Mouse (Mus musculus): ENCODE results near the gene Ctdspl. TPM values are rescaled to one million over a fixed set of nuclear protein-coding genes. Genes with fewer than 3 reads are reported as not detected.

Ctdspl gene
- polyA plus RNA-seq, 1 experiment: 83.4 TPM

- TF ChIP-seq POLR2A (IDR thresholded peaks at IDR 0.05; ENCODE audit: borderline replicate concordance, extremely low read depth, low read depth, low read length) (no peak), CTCF (IDR thresholded peaks at IDR 0.05; ENCODE audit: insufficient read depth, low read length) (no peak)
- 83% methylated on average over 9 of the region's 9 CpGs for WGBS
- Histone ChIP-seq H3K4me3 (replicated peaks; ENCODE audit: extremely low read depth, low read depth, low read length) (no peak overlapping the region), H3K4me1 (ENCODE audit: control insufficient read depth, insufficient read depth, low read length) (no peaks in the 10 kb centered on the region)
- DNase-seq: no peak
These were observed 145.5 kb downstream of the Ctdspl start for GRCm38 (mm10) chr9:119071786-119072185.

DNA sequence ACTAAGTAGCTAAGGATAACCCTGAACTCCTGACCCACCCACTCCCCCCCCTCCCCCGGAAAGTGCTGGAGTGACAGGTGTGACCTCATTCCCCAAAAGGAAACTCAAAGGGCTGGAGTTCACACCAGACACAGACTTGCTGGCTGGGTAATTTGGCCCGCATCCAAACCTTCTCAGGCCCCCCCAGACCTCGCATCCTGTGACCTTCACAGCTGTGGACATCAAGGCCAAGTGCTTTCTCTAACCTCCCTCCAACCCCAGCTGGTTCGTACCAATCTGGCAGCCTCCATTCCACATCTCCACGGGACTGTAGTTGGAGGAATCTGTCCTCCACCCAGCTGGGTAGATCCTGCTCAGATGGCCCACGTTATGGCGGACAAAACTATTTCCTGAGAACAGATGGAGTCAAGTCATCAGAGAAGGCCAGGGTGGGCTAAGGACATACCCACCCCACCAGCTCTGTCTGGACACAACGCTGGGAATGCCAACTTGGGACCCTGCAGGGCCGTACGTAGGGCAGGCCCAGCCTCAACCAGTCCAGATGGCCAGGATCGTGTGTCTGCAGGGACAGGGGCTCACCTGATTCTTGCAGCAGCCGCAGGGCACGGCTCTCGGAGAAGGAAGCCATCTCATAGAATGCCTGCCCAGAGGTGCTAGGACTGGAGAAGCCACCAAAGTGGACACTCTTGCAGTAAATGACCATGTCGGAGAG is 147.1 kb downstream of the Ctdspl start:
- Histone ChIP-seq H3K4me3 (replicated peaks; ENCODE audit: extremely low read depth, low read depth, low read length) (no peak overlapping the region), H3K4me1 (ENCODE audit: control insufficient read depth, insufficient read depth, low read length) (no peaks in the 10 kb centered on the region)
- 71% methylated on average over 15 of the region's 15 CpGs for WGBS
- DNase-seq: no peak
- TF ChIP-seq CTCF (IDR thresholded peaks at IDR 0.05; ENCODE audit: insufficient read depth, low read length) (no peak), POLR2A (IDR thresholded peaks at IDR 0.05; ENCODE audit: borderline replicate concordance, extremely low read depth, low read depth, low read length) (no peak)

DNA sequence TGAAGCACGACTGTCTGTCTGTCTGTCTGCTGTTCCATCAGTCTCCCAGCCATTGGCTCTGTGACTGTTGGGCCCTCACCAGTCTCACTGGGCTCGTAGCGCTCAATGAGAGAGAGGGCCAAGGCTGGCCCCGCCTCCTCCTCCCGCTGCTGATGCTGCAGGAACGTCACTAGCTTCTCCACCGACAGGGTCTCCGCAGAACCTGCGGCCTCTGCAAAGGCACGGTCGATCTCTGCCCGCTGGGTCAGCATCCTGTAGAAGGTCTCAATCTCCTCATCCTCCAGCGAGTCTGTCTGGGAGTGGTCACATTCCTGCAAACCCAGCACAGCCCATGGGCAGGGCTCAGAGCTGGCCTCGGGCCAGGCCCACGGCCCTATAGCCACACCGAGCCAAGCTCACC is 149.4 kb downstream of the Ctdspl start:
- no peaks in the 10 kb centered on the region for H3K4me1 ChIP-seq (ENCODE audit: control insufficient read depth, insufficient read depth, low read length)
- DNase-seq: no peak
- 66% methylated on average over 16 of the region's 16 CpGs for WGBS
- no peak overlapping the region for H3K4me3 ChIP-seq (replicated peaks; ENCODE audit: extremely low read depth, low read depth, low read length)
- no peak for TF ChIP-seq POLR2A (IDR thresholded peaks at IDR 0.05; ENCODE audit: borderline replicate concordance, extremely low read depth, low read depth, low read length)
- no peak for TF ChIP-seq CTCF (IDR thresholded peaks at IDR 0.05; ENCODE audit: insufficient read depth, low read length)

DNA sequence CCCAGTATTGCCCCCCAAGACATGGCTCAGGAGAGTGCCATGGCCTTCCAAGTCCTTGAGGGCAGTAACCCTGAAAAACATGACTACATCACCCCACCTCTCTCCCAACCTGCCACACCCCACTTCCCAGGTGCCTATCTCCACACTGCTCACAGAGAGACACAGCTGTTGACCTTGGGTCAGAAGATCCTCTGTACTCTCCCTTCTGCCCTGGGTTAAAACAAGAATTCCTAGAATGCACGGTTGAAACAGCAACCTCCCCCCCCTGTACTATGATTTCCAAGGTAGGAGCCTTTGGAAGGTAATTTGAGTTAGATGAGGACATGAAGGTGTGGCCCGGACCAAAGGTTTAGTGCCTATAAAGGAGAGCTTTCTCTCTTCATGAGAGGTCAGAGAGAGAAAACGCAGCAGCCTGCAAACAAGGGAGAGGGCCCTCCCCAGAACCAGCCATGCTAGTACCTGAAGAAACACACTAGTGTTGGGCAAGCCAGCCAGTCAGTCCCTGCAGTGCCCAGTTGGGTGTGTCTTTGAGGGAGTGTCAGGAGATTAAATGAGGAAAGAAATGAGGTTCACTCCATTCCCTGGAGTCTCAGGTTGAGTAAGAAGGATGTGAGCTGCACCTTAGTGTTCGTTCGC is 153.9 kb downstream of the Ctdspl start:
- Histone ChIP-seq H3K4me1 (ENCODE audit: control insufficient read depth, insufficient read depth, low read length) (no peaks in the 10 kb centered on the region), H3K4me3 (replicated peaks; ENCODE audit: extremely low read depth, low read depth, low read length) (no peak overlapping the region)
- no peak for DNase-seq
- WGBS: 70% methylated on average over 5 of the region's 5 CpGs
- TF ChIP-seq CTCF (IDR thresholded peaks at IDR 0.05; ENCODE audit: insufficient read depth, low read length): no peak
- TF ChIP-seq POLR2A (IDR thresholded peaks at IDR 0.05; ENCODE audit: borderline replicate concordance, extremely low read depth, low read depth, low read length): no peak

DNA sequence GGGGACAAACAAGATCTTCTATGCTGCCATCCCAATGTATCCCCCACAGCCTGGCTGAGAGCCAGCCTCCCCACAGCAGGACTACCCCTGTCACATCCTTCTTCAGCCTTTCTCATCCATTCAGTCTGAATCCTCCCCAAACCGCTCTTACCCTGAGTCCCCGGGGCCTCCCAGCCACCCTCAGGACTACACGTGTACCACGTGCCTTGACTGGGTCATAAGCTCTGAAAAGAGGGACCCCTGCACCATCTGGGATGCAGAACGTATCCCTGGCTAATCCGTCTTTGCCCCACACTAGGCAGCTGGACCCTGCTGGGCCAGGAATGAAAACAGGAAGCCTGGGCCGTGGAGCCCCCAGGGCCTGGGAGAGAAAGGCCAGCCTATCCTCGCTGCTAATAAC is 155.8 kb downstream of the Ctdspl start:
- no peaks in the 10 kb centered on the region for H3K4me1 ChIP-seq (ENCODE audit: control insufficient read depth, insufficient read depth, low read length)
- TF ChIP-seq CTCF (IDR thresholded peaks at IDR 0.05; ENCODE audit: insufficient read depth, low read length): no peak
- TF ChIP-seq POLR2A (IDR thresholded peaks at IDR 0.05; ENCODE audit: borderline replicate concordance, extremely low read depth, low read depth, low read length): no peak
- no peak overlapping the region for H3K4me3 ChIP-seq (replicated peaks; ENCODE audit: extremely low read depth, low read depth, low read length)
- no peak for DNase-seq
- 62% methylated on average over 8 of the region's 8 CpGs for WGBS

GRCm38 (mm10) chr9:119082656-119083430 is 156.6 kb downstream of the Ctdspl start:
- 73% methylated on average over 7 of the region's 7 CpGs for WGBS
- H3K4me3 ChIP-seq (replicated peaks; ENCODE audit: extremely low read depth, low read depth, low read length): no peak overlapping the region
- no peak for TF ChIP-seq POLR2A (IDR thresholded peaks at IDR 0.05; ENCODE audit: borderline replicate concordance, extremely low read depth, low read depth, low read length)
- TF ChIP-seq CTCF (IDR thresholded peaks at IDR 0.05; ENCODE audit: insufficient read depth, low read length): no peak
- H3K4me1 ChIP-seq (ENCODE audit: control insufficient read depth, insufficient read depth, low read length): 0 out of 2 replicates have a peak, but pooled peaks cover 6% of the 10 kb centered on the region
- no peak for DNase-seq

DNA sequence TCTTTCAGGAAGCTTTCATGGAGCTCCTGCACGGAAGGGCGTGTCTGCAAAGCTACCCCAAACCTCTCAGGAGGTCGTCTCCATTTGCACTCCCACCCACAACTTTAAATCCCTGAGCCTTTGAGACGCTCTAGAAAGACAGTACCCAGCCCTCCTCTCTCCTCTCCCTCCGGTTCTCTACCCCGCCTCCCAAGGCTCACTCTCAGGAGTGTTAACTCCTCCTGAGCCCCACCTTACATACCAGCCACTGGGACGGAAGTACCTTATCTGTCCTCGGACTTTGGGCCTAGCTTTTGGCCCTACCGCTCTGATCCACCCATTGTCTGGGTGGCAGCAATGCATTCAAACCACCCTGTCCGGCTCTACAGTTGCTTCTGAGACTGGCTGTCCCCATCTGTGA is 157.7 kb downstream of the Ctdspl start:
- WGBS: 70% methylated on average over 10 of the region's 10 CpGs
- no peak overlapping the region for H3K4me3 ChIP-seq (replicated peaks; ENCODE audit: extremely low read depth, low read depth, low read length)
- 0 out of 2 replicates have a peak, but pooled peaks cover 7% of the 10 kb centered on the region for H3K4me1 ChIP-seq (ENCODE audit: control insufficient read depth, insufficient read depth, low read length)
- no peak for DNase-seq
- TF ChIP-seq CTCF (IDR thresholded peaks at IDR 0.05; ENCODE audit: insufficient read depth, low read length) (no peak), POLR2A (IDR thresholded peaks at IDR 0.05; ENCODE audit: borderline replicate concordance, extremely low read depth, low read depth, low read length) (no peak)

DNA sequence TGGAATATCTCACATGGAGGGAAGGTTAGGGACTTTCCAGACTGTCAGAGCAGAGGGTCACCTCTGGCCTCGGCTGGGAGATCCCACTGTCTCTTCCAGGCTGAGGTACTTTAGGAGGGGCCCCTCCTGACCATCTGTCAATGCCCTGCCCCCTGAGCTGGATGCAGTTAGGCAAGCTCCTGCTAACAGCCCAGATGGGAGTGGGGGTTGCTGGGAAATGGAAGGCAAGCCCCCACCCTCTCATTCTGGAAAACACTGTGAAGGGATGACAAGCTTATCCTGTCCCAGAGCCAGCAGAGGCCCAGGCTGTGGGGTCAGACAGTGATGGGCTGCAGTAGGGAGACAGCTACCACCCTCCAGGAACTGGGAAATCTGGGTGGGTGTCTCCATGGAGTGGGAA is 160.2 kb downstream of the Ctdspl start:
- TF ChIP-seq POLR2A (IDR thresholded peaks at IDR 0.05; ENCODE audit: borderline replicate concordance, extremely low read depth, low read depth, low read length) (no peak), CTCF (IDR thresholded peaks at IDR 0.05; ENCODE audit: insufficient read depth, low read length) (no peak)
- DNase-seq: no peak
- WGBS: 63% methylated on average over 1 of the region's 1 CpGs
- Histone ChIP-seq H3K4me3 (replicated peaks; ENCODE audit: extremely low read depth, low read depth, low read length) (no peak overlapping the region), H3K4me1 (ENCODE audit: control insufficient read depth, insufficient read depth, low read length) (0 out of 2 replicates have a peak, but pooled peaks cover 7% of the 10 kb centered on the region)

- Histone ChIP-seq H3K4me3 (replicated peaks; ENCODE audit: extremely low read depth, low read depth, low read length) (no peak overlapping the region), H3K4me1 (ENCODE audit: control insufficient read depth, insufficient read depth, low read length) (0 out of 2 replicates have a peak, but pooled peaks cover 7% of the 10 kb centered on the region)
- DNase-seq: no peak
- 79% methylated on average over 5 of the region's 5 CpGs for WGBS
- no peak for TF ChIP-seq CTCF (IDR thresholded peaks at IDR 0.05; ENCODE audit: insufficient read depth, low read length)
These were observed 161.1 kb downstream of the Ctdspl start for GRCm38 (mm10) chr9:119087309-119087708.

Measured in lung, adult 2 months (tissue).